ENCODE assay signal across 13 mouse cellular contexts in genomic region chr3:41574720-41575435, GRCm38 (mm10). TPM values are rescaled to one million over a fixed set of nuclear protein-coding genes. Genes with fewer than 3 reads are reported as not detected.
DNase-seq lines count a peak whose midpoint lies in the region; ATAC-seq lines count a peak whose summit lies in the region.
"Had no signal": no experiment of that assay in that cellular context is flagged by ENCODE, and none has a peak within 500 bp of the region (broad histone marks: within the 10 kb centered on the region; RNA-seq: fewer than 3 reads in every experiment).

No protein-coding gene starts in this region.

- ATAC-seq in kidney, embryonic 16.5 days (ENCODE audit: low FRiP score, low TSS enrichment): peak; percentile 25; the same call in 1 of the 2 replicates
- ATAC-seq in activated CD4-positive, CD25-positive, alpha-beta regulatory T cell, adult 4 months: no peak
- ATAC-seq in forebrain, embryonic 11.5 days (replicated peaks; ENCODE audit: low FRiP score): no peak
- ATAC-seq: CD4-positive, CD25-positive, alpha-beta regulatory T cell, adult 4 months had no signal

- no peaks in the 10 kb centered on the region for H3K27me3 ChIP-seq in heart, embryonic 10.5 days (ENCODE audit: insufficient read depth, poor library complexity, severe bottlenecking)
- no peaks in the 10 kb centered on the region for H3K27me3 ChIP-seq in kidney, embryonic 16.5 days (ENCODE audit: insufficient read depth, low read length)
- H3K27me3 ChIP-seq in midbrain, embryonic 10.5 days (ENCODE audit: low read depth, poor library complexity, severe bottlenecking): no peaks in the 10 kb centered on the region
- H3K27me3 ChIP-seq in forebrain, embryonic 11.5 days (ENCODE audit: control insufficient read depth, insufficient read depth, low read length): no peaks in the 10 kb centered on the region
- H3K27me3 ChIP-seq: liver, embryonic 15.5 days had no signal

- 44% methylated on average over 7 of the region's 7 CpGs for WGBS in heart, embryonic 10.5 days
- 27% methylated on average over 7 of the region's 7 CpGs for WGBS in kidney, embryonic 16.5 days
- 79% methylated on average over 7 of the region's 7 CpGs for WGBS in midbrain, embryonic 10.5 days
- 75% methylated on average over 7 of the region's 7 CpGs for WGBS in forebrain, embryonic 11.5 days

- peaks cover 80% of the 10 kb centered on the region for H3K4me1 ChIP-seq in heart, embryonic 10.5 days
- H3K4me1 ChIP-seq in kidney, embryonic 16.5 days (ENCODE audit: insufficient read depth, low read length): peaks cover 74% of the 10 kb centered on the region
- peaks cover 63% of the 10 kb centered on the region for H3K4me1 ChIP-seq in midbrain, embryonic 10.5 days
- H3K4me1 ChIP-seq in forebrain, embryonic 11.5 days (replicated peaks; ENCODE audit: control insufficient read depth, insufficient read depth, low read length): peaks cover 6% of the 10 kb centered on the region; the same call in 1 of the 2 replicates

- no peaks in the 10 kb centered on the region for H3K36me3 ChIP-seq in heart, embryonic 10.5 days
- H3K36me3 ChIP-seq in kidney, embryonic 16.5 days (ENCODE audit: insufficient read depth, low read length): no peaks in the 10 kb centered on the region
- no peaks in the 10 kb centered on the region for H3K36me3 ChIP-seq in midbrain, embryonic 10.5 days
- no peaks in the 10 kb centered on the region for H3K36me3 ChIP-seq in forebrain, embryonic 11.5 days (ENCODE audit: control insufficient read depth, insufficient read depth, low read length)
- H3K36me3 ChIP-seq: embryonic facial prominence, embryonic 13.5 days; liver, embryonic 15.5 days had no signal

- H3K27ac ChIP-seq in heart, embryonic 10.5 days: peak overlapping the region; percentile 73
- H3K27ac ChIP-seq in kidney, embryonic 16.5 days (ENCODE audit: low read length): peak overlapping the region; percentile 70
- no peak overlapping the region for H3K27ac ChIP-seq in midbrain, embryonic 10.5 days (replicated peaks)
- no peak overlapping the region for H3K27ac ChIP-seq in forebrain, embryonic 11.5 days (ENCODE audit: low read depth, low read length)
- H3K27ac ChIP-seq: embryonic facial prominence, embryonic 13.5 days; liver, embryonic 15.5 days had no signal

- DNase-seq in heart, adult 18-20 months: peak; percentile 68
- DNase-seq in heart, postnatal 25 days (ENCODE audit: low spot score): no peak
- DNase-seq in 416B (ENCODE audit: low read depth): peak; percentile 31
- no peak for DNase-seq in heart, embryonic 10.5 days (ENCODE audit: low spot score)
- no peak for DNase-seq in midbrain, embryonic 10.5 days (ENCODE audit: low spot score)
- DNase-seq in forebrain, embryonic 11.5 days (ENCODE audit: low spot score): no peak
- DNase-seq: right cerebral cortex, postnatal 25 days; thymus, adult 2 months had no signal

- H3K4me2 ChIP-seq in kidney, embryonic 16.5 days (replicated peaks; ENCODE audit: low read depth, low read length): no peak overlapping the region
- H3K4me2 ChIP-seq in forebrain, embryonic 11.5 days (ENCODE audit: low read depth, low read length, severe bottlenecking): no peak overlapping the region
- H3K4me2 ChIP-seq: embryonic facial prominence, embryonic 13.5 days; liver, embryonic 15.5 days had no signal

- H3K4me3 ChIP-seq in heart, embryonic 10.5 days: peak overlapping the region; percentile 12; the same call in 1 of the 2 replicates
- no peak overlapping the region for H3K4me3 ChIP-seq in kidney, embryonic 16.5 days (ENCODE audit: low read length)
- no peak overlapping the region for H3K4me3 ChIP-seq in midbrain, embryonic 10.5 days
- no peak overlapping the region for H3K4me3 ChIP-seq in forebrain, embryonic 11.5 days (ENCODE audit: low read depth, low read length)
- H3K4me3 ChIP-seq: embryonic facial prominence, embryonic 13.5 days; liver, embryonic 15.5 days had no signal

- no peak overlapping the region for H3K9ac ChIP-seq in kidney, embryonic 16.5 days (replicated peaks; ENCODE audit: low read length)
- no peak overlapping the region for H3K9ac ChIP-seq in forebrain, embryonic 11.5 days (ENCODE audit: low read length)
- H3K9ac ChIP-seq: embryonic facial prominence, embryonic 13.5 days; liver, embryonic 15.5 days had no signal

- intact Hi-C loops in heart, postnatal 25 days (cut with DNase I): no loop called here

- H3K9me3 ChIP-seq in heart, embryonic 10.5 days: no peaks in the 10 kb centered on the region
- no peaks in the 10 kb centered on the region for H3K9me3 ChIP-seq in kidney, embryonic 16.5 days (ENCODE audit: low read length)
- no peaks in the 10 kb centered on the region for H3K9me3 ChIP-seq in midbrain, embryonic 10.5 days (replicated peaks)
- no peaks in the 10 kb centered on the region for H3K9me3 ChIP-seq in forebrain, embryonic 11.5 days (ENCODE audit: control insufficient read depth, low read length)
- H3K9me3 ChIP-seq: embryonic facial prominence, embryonic 13.5 days; liver, embryonic 15.5 days had no signal

RNA-seq across cellular contexts. Expression of gene Jade1, which starts 19.3 kb away (rescaled TPM):
- 10 to 100 TPM; 28.5 to 32.3 TPM for total RNA-seq in heart, adult 18-20 months (2021)
- total RNA-seq in heart, postnatal 25 days (2021): 10 to 100 TPM; 29.9 to 36.7 TPM
- 13.1 and 17.8 TPM in 2 replicates for polyA plus RNA-seq in heart, embryonic 10.5 days (2016; fragmentation: Nextera tagmentation; extraction: Ambion mirVana)
- 21.2 TPM in 2 replicates for polyA plus RNA-seq in kidney, embryonic 16.5 days (2015; fragmentation: Nextera tagmentation; extraction: Ambion mirVana)
- polyA plus RNA-seq in activated CD4-positive, CD25-positive, alpha-beta regulatory T cell, adult 4 months (2017; shearing (Covaris generic)): 1 to 10 TPM; 7.4 to 7.6 TPM
- polyA plus RNA-seq in midbrain, embryonic 10.5 days (2016; fragmentation: Nextera tagmentation; extraction: Ambion mirVana): 17.7 and 17.9 TPM in 2 replicates
- polyA plus RNA-seq in forebrain, embryonic 11.5 days (2014; fragmentation: Nextera tagmentation; extraction: Ambion mirVana): 22.4 and 24.1 TPM in 2 replicates

Comparison
In these comparisons a context has a peak if more than half of its experiments do, and no peak if none do; other contexts are left out.
1. DNase-seq: peak in heart, adult 18-20 months (2 of 2) and 416B (single experiment); none in heart, postnatal 25 days (single experiment), heart, embryonic 10.5 days (single experiment), midbrain, embryonic 10.5 days (single experiment) and forebrain, embryonic 11.5 days (single experiment).
2. H3K27ac ChIP-seq: peak in heart, embryonic 10.5 days (single experiment) and kidney, embryonic 16.5 days (single experiment); none in midbrain, embryonic 10.5 days (single experiment) and forebrain, embryonic 11.5 days (single experiment).